Mouse (Mus musculus) ovary, postnatal 36 days (tissue): ENCODE measurements at regions not wholly inside any gene's neighbourhood (a gene's known extent, or its start where the extent isn't known, plus 50 kb on each side); places are given as distances from the start of the nearest gene placed in this dataset.
A peak's percentile ranks its signal among the peaks of the same experiment; 100 is the strongest.
"Not testable (repeated sequence)": the region's sequence is repeated elsewhere in the genome, so short reads cannot be mapped to it uniquely, and the experiment has no call there.

Experiments used
- DNase-seq: peaks from one replicate; pipeline ENCODE4 v3.0.0; 2022; ENCODE audit warnings: low spot score, mixed read lengths

- DNase-seq: no peak
Measured at GRCm38 (mm10) chr14:120755389-120755788, 155.6 kb upstream of the Ipo5 start.

- DNase-seq: no peak
Measured at GRCm38 (mm10) chr14:120758200-120758830, 152.7 kb upstream of the Ipo5 start.

- DNase-seq: peak; percentile 39
Measured at GRCm38 (mm10) chr14:120762168-120762567, 148.9 kb upstream of the Ipo5 start.

GRCm38 (mm10) chr14:120762733-120763132 lies 148.3 kb upstream of the Ipo5 start:
- DNase-seq: no peak

GRCm38 (mm10) chr14:120763796-120764195 lies 147.2 kb upstream of the Ipo5 start:
- DNase-seq: no peak

- DNase-seq: no peak
Measured at GRCm38 (mm10) chr14:120764386-120764785, 146.6 kb upstream of the Ipo5 start.

GRCm38 (mm10) chr14:120766451-120766850 lies 144.6 kb upstream of the Ipo5 start:
- DNase-seq: no peak

- no peak for DNase-seq
Measured at GRCm38 (mm10) chr14:120770579-120770978, 140.4 kb upstream of the Ipo5 start.

- DNase-seq: not testable (repeated sequence)
Measured at GRCm38 (mm10) chr14:120773001-120773400, 138.0 kb upstream of the Ipo5 start.

GRCm38 (mm10) chr14:120791828-120792554 lies 119.0 kb upstream of the Ipo5 start:
- DNase-seq: no peak

GRCm38 (mm10) chr14:120797916-120798490 lies 113.0 kb upstream of the Ipo5 start:
- no peak for DNase-seq

GRCm38 (mm10) chr14:120803191-120803590 lies 107.8 kb upstream of the Ipo5 start:
- DNase-seq: no peak

GRCm38 (mm10) chr14:120803739-120804138 lies 107.3 kb upstream of the Ipo5 start:
- no peak for DNase-seq

- DNase-seq: no peak
Measured at GRCm38 (mm10) chr14:120804183-120804848, 106.7 kb upstream of the Ipo5 start.

GRCm38 (mm10) chr14:120805137-120805536 lies 105.9 kb upstream of the Ipo5 start:
- DNase-seq: no peak

- DNase-seq: not testable (repeated sequence)
Measured at GRCm38 (mm10) chr14:120805816-120806552, 105.0 kb upstream of the Ipo5 start.

GRCm38 (mm10) chr14:120806553-120806893 lies 104.5 kb upstream of the Ipo5 start:
- no peak for DNase-seq

GRCm38 (mm10) chr14:120809321-120809720 lies 101.7 kb upstream of the Ipo5 start:
- DNase-seq: no peak

- no peak for DNase-seq
Measured at GRCm38 (mm10) chr14:120813938-120814337, 97.1 kb upstream of the Ipo5 start.

- DNase-seq: not testable (repeated sequence)
Measured at GRCm38 (mm10) chr14:120815126-120815525, 95.9 kb upstream of the Ipo5 start.

GRCm38 (mm10) chr14:120816529-120816928 lies 94.5 kb upstream of the Ipo5 start:
- DNase-seq: no peak

- DNase-seq: no peak
Measured at GRCm38 (mm10) chr14:120826187-120826586, 84.8 kb upstream of the Ipo5 start.
